Mouse (Mus musculus) midbrain, embryonic 10.5 days (tissue): ENCODE data around the gene Ackr3. TPM values are rescaled to one million over a fixed set of nuclear protein-coding genes. Genes with fewer than 3 reads are reported as not detected.

Experiments
- DNase-seq: peaks from one replicate; pipeline ENCODE4 v3.0.0-alpha.2; 2017; ENCODE audit warnings: low spot score
- H3K27ac ChIP-seq: fragments of 300-500 bp; sonication (generic); replicated peaks from 2 replicates; pipeline ENCODE4 v1.5.1; 2016; ENCODE audit warnings: mild to moderate bottlenecking
- H3K27me3 ChIP-seq: fragments of 300-500 bp; sonication (generic); 2 replicates; pipeline ENCODE4 v1.6.1; 2016; ENCODE audit warnings: low read depth, mild to moderate bottlenecking; ENCODE audit not compliant: poor library complexity, severe bottlenecking
- H3K36me3 ChIP-seq: fragments of 300-500 bp; sonication (generic); 2 replicates; pipeline ENCODE4 v1.6.1; 2016; ENCODE audit warnings: mild to moderate bottlenecking, moderate library complexity
- H3K4me1 ChIP-seq: fragments of 300-500 bp; sonication (generic); 2 replicates; pipeline ENCODE4 v1.6.1; 2016
- H3K4me3 ChIP-seq: fragments of 300-500 bp; sonication (generic); 2 replicates; pipeline ENCODE4 v1.5.1; 2016; ENCODE audit warnings: mild to moderate bottlenecking, moderate library complexity
- H3K9me3 ChIP-seq: fragments of 300-500 bp; sonication (generic); replicated peaks from 2 replicates; pipeline ENCODE4 v1.6.1; 2016; ENCODE audit warnings: mild to moderate bottlenecking
- WGBS: fragments of 180-500 bp; shearing (Covaris S2); methylation state at CpG from one replicate; pipeline ENCODE4 v1.1.7; 2016; 5-methylcytosine and 5-hydroxymethylcytosine counted together
- polyA plus RNA-seq: library from polyadenylated mRNA; unstranded; fragments of >200 nt; fragmentation: Nextera tagmentation; extraction: Ambion mirVana; gene quantifications from 2 replicates; pipeline ENCODE4 v1.2.1, GENCODE M21; 2016

Ackr3 gene
- polyA plus RNA-seq, 1 experiment from 2014 or later, result 26.3 TPM

DNA sequence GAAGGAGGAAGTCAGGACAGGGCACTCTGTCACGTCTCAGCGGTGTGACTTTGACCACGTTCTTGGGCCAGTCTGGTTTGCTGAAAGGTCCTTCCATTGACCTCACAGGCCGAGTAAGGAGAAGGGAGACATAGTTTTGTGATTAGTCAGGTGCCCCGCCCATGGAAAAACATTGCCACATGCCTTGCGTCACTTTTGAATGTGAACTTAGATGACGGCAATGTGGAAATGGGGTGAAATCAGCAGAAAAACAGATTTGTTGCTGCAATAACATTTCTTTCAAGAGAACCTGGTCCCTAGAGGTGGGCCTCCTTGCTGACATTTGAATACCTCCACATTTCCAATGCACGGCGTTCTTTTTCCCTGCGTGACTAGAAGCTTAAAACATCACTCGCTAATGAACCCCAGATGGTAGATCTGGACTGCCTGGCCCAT is 30.9 kb downstream of the Ackr3 start:
- no peak for DNase-seq
- H3K27ac ChIP-seq, result peak overlapping the region; percentile 33; the same call in 1 of the 2 replicates
- H3K27me3 ChIP-seq, result no peaks in the 10 kb centered on the region
- H3K9me3 ChIP-seq, result no peaks in the 10 kb centered on the region
- H3K4me3 ChIP-seq, result no peak overlapping the region
- no peaks in the 10 kb centered on the region for H3K36me3 ChIP-seq
- H3K4me1 ChIP-seq, result peaks cover 25% of the 10 kb centered on the region
- WGBS, result 71% methylated on average over 11 of the region's 11 CpGs

DNA sequence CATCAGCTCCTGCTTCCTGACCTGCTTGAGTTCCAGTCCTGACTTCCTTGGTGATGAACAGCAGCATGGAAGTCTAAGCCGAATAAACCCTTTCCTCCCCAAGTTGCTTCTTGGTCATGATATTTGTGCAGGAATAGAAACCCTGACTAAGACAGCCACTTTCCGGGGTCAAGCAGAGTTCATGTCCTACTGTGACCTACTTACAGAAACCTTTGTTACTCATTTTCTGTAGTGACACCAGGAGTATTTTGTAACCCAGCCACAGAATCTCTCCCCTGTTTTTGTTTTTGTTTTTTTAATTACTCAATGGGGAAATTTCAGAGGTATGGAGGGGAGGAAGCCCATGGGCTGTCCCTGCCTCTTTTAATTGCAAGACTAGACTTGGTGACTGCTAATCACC is 32.9 kb downstream of the Ackr3 start:
- DNase-seq, result no peak
- H3K4me3 ChIP-seq, result no peak overlapping the region
- H3K27ac ChIP-seq, result no peak overlapping the region
- no peaks in the 10 kb centered on the region for H3K9me3 ChIP-seq
- H3K36me3 ChIP-seq, result no peaks in the 10 kb centered on the region
- H3K27me3 ChIP-seq, result no peaks in the 10 kb centered on the region
- H3K4me1 ChIP-seq, result peaks cover 22% of the 10 kb centered on the region
- 86% methylated on average over 2 of the region's 2 CpGs for WGBS

DNA sequence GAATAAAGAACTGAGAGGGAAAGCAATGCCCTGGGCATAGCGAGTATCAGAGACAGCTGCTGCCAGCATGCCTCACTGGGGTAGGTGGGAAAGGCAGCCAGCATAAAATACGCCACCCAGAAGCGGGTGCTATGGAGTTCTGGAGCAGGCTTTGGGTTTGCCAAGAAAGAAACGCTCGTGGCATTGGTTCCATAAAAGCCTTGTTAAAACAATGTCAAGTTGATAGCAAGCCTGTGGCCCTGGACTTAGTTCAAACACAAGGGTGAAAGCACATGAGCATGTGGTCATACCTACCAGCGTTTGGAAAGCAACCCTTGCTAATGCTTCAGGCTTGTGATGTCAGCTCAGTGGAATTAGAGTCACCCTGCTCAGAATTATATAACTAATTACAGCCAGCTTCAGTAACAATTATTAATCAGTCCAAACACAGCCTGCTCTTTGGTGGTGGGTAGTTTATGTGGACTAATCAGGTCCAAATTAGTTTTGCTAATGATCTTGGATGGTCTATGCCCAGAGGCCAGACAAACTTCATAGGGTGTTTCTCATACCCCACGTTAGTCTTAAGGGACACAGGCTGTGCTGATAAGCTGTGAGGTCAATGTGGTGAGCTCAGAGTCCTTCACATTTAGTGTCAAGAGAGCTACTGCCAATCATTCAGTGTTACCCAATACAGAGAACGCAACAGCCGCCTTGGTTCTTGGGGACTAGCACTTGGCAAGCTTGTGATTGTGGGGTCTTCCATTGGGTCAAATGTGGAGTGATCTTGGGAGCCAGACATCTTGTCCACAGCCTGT is 34.5 kb downstream of the Ackr3 start:
- DNase-seq, result no peak
- Histone ChIP-seq H3K36me3 (no peaks in the 10 kb centered on the region), H3K27me3 (no peaks in the 10 kb centered on the region), H3K4me1 (peaks cover 25% of the 10 kb centered on the region), H3K27ac (no peak overlapping the region), H3K9me3 (no peaks in the 10 kb centered on the region), H3K4me3 (no peak overlapping the region)
- 92% methylated on average over 9 of the region's 9 CpGs for WGBS

DNA sequence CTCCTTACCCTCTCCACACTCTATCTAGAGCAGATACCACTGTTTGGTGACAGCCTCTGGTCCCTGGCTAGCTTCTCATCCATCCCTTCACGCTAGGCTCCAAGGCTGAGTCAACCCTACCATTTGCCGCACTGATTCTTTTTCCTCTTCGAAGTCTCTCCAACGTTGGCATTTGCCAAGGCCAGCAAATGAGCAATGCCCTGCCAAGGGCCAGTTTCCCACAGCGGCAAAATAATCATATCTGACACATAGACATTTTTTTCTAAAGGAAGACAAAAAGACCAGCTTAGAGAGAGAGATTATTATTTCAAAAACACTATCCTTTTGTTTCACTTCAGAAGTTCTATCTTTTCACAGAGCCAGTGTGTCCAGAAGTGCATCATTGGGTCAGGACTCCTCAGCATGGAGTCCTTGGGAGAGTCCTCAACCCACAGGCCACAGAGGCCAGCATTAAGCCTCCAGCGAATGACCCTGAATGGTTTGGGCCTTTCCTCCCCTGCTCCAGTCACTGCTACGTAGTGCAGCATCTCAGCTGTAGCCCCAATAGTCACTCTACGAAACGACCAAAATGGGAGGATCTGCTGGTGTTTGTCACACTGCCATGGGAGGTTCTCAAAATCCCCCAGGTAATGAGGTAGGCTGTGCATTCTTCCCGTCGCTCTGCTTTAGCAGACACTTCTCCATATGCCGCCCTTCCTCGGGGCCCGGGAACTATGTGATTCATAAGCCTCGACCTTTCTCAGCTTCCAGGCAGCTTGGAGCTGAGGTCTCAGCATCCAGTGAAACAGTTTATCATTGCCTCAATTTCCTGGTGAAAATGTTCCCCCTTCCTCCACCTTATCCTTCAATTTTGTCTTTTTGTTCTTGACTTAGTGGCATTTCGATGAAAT is 35.8 kb downstream of the Ackr3 start:
- 90% methylated on average over 16 of the region's 16 CpGs for WGBS
- Histone ChIP-seq H3K4me1 (peaks cover 13% of the 10 kb centered on the region), H3K27me3 (no peaks in the 10 kb centered on the region), H3K27ac (no peak overlapping the region), H3K36me3 (no peaks in the 10 kb centered on the region), H3K9me3 (no peaks in the 10 kb centered on the region), H3K4me3 (no peak overlapping the region)
- no peak for DNase-seq

- DNase-seq, result no peak
- H3K27me3 ChIP-seq, result no peaks in the 10 kb centered on the region
- H3K36me3 ChIP-seq, result no peaks in the 10 kb centered on the region
- no peak overlapping the region for H3K27ac ChIP-seq
- no peak overlapping the region for H3K4me3 ChIP-seq
- WGBS, result 90% methylated on average over 4 of the region's 4 CpGs
- H3K9me3 ChIP-seq, result no peaks in the 10 kb centered on the region
- peaks cover 9% of the 10 kb centered on the region for H3K4me1 ChIP-seq
Observed at GRCm38 (mm10) chr1:90240287-90240686, 36.5 kb downstream of the Ackr3 start.

- H3K27ac ChIP-seq, result no peak overlapping the region
- H3K4me3 ChIP-seq, result no peak overlapping the region
- H3K4me1 ChIP-seq, result peaks cover 31% of the 10 kb centered on the region
- 86% methylated on average over 8 of the region's 8 CpGs for WGBS
- H3K27me3 ChIP-seq, result no peaks in the 10 kb centered on the region
- H3K36me3 ChIP-seq, result no peaks in the 10 kb centered on the region
- no peak for DNase-seq
- no peaks in the 10 kb centered on the region for H3K9me3 ChIP-seq
Observed at GRCm38 (mm10) chr1:90242444-90242989, 38.7 kb downstream of the Ackr3 start.

GRCm38 (mm10) chr1:90244537-90244936 is 40.8 kb downstream of the Ackr3 start:
- WGBS, result 94% methylated on average over 1 of the region's 1 CpGs
- Histone ChIP-seq H3K4me1 (peaks cover 44% of the 10 kb centered on the region), H3K4me3 (no peak overlapping the region), H3K36me3 (no peaks in the 10 kb centered on the region), H3K27me3 (no peaks in the 10 kb centered on the region), H3K9me3 (no peaks in the 10 kb centered on the region), H3K27ac (no peak overlapping the region)
- DNase-seq, result no peak

DNA sequence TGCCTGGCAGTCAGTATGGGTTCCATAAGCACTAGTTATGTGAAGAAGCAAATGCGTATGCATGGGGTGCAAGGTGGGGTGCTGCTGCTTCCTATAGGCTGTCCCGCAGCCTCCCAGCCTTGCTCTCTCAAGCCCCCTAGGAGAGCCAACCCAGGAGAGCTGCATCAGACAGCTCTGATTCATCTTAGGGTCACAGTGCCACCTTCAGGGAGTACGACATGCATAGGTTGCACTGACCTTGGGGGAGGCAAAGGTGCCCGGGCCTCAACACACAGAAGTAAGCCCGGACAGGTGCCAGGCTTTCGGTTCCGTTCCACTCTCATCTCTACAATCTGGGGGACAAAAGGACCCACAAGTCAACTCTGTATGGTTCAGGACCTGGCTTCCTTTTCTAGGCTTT is 41.8 kb downstream of the Ackr3 start:
- 86% methylated on average over 7 of the region's 7 CpGs for WGBS
- no peak overlapping the region for H3K4me3 ChIP-seq
- H3K27me3 ChIP-seq, result no peaks in the 10 kb centered on the region
- DNase-seq, result no peak
- H3K9me3 ChIP-seq, result no peaks in the 10 kb centered on the region
- no peaks in the 10 kb centered on the region for H3K36me3 ChIP-seq
- H3K27ac ChIP-seq, result peak overlapping the region; percentile 24
- peaks cover 52% of the 10 kb centered on the region for H3K4me1 ChIP-seq

GRCm38 (mm10) chr1:90246035-90246434 is 42.3 kb downstream of the Ackr3 start:
- Histone ChIP-seq H3K4me3 (no peak overlapping the region), H3K27me3 (no peaks in the 10 kb centered on the region), H3K27ac (peak overlapping the region; percentile 57), H3K9me3 (no peaks in the 10 kb centered on the region), H3K36me3 (no peaks in the 10 kb centered on the region), H3K4me1 (peaks cover 57% of the 10 kb centered on the region)
- WGBS, result 41% methylated on average over 8 of the region's 8 CpGs
- no peak for DNase-seq

DNA sequence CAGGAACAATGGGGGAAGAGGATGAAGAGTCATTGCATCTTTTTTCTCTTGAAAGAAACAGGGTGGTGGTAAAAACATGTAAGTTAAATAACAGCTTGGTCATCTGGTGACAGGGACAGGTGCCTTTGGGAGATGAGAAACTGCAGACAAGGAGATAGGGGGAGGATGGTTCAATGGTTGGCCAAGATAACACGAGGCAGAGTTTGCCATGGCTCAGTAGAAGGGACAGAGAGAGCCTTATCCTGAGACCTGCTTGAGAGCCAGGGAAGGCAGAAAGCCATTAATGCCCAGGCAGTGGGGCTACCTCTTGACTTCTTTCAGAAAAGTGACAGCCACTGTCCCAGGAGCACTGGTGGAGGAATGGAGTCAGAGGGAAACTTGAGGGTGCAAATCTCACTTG is 43.0 kb downstream of the Ackr3 start:
- H3K36me3 ChIP-seq, result no peaks in the 10 kb centered on the region
- H3K27ac ChIP-seq, result peak overlapping the region; percentile 57
- H3K27me3 ChIP-seq, result no peaks in the 10 kb centered on the region
- H3K4me1 ChIP-seq, result peaks cover 65% of the 10 kb centered on the region
- 79% methylated on average over 1 of the region's 1 CpGs for WGBS
- no peaks in the 10 kb centered on the region for H3K9me3 ChIP-seq
- DNase-seq, result no peak
- H3K4me3 ChIP-seq, result no peak overlapping the region

DNA sequence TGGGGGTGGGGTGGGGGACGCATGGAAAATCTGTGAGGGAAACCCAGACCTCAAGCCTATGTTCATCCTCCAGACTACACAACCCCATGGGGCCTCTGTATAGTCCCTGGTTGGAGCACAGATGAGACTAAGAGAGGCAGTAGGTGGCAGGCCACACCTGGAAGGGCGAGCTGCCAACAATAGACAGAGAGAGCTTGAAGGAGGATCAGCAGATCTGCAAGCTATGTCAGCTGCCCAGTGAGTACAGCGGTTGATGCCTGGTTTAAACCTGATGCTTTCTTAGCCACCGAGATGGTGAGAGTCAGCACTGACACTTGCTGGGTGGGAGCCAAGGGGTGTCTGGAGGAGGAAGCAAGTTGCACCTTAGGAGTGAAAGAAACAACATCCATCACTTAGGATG is 43.5 kb downstream of the Ackr3 start:
- no peak overlapping the region for H3K4me3 ChIP-seq
- no peaks in the 10 kb centered on the region for H3K27me3 ChIP-seq
- H3K9me3 ChIP-seq, result no peaks in the 10 kb centered on the region
- peaks cover 69% of the 10 kb centered on the region for H3K4me1 ChIP-seq
- H3K36me3 ChIP-seq, result no peaks in the 10 kb centered on the region
- 85% methylated on average over 4 of the region's 4 CpGs for WGBS
- DNase-seq, result no peak
- H3K27ac ChIP-seq, result peak overlapping the region; percentile 57

DNA sequence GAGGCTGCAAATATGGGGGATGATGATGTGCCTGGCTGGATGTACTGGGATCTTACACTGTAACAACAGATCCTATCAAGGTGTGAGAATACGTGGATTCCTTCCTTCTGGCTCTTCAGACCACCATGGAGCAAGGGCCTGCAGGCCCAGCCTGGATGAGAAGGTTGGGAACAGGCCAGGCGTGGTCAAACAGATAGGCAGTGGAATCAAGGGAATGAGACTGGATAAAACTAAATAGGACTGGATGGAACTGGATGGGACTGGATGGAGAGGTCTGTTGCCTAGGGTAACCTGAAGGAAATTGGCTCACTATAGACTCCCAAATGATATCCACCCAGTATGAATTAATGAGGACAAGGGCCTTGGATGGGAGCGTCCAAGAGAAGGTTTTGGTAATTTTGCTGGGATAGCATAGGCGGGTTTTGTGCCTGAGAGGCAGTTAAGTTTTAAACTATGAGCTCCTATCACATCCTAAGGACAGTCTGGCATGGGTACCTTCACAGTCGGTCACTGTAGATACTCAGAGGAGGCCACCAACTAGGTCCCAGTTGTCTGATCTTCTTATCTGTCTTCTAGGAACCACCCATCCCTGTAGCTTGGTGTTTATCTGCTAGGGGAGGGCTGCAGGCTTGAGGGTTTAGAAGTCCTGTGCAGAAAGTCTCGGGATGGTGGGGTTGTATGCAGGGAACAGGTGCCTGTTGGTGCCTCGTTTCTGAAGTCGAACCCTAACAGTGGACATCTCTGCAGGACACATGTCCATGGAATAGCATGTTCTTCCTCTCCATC is 44.2 kb downstream of the Ackr3 start:
- Histone ChIP-seq H3K4me1 (peaks cover 69% of the 10 kb centered on the region), H3K27me3 (peaks cover 4% of the 10 kb centered on the region), H3K36me3 (no peaks in the 10 kb centered on the region), H3K4me3 (no peak overlapping the region), H3K27ac (peak overlapping the region; percentile 57), H3K9me3 (no peaks in the 10 kb centered on the region)
- DNase-seq, result no peak
- WGBS, result 87% methylated on average over 8 of the region's 8 CpGs
